Mouse (Mus musculus) liver, adult (tissue): ENCODE measurements around the gene Fzd10.

Experiments used
- GATA4 ChIP-seq: IDR thresholded peaks from 2 replicates; pipeline ENCODE4 v1.6.1; 2014; ENCODE audit warnings: mild to moderate bottlenecking, low read length; ENCODE audit not compliant: insufficient replicate concordance

Fzd10 gene

DNA sequence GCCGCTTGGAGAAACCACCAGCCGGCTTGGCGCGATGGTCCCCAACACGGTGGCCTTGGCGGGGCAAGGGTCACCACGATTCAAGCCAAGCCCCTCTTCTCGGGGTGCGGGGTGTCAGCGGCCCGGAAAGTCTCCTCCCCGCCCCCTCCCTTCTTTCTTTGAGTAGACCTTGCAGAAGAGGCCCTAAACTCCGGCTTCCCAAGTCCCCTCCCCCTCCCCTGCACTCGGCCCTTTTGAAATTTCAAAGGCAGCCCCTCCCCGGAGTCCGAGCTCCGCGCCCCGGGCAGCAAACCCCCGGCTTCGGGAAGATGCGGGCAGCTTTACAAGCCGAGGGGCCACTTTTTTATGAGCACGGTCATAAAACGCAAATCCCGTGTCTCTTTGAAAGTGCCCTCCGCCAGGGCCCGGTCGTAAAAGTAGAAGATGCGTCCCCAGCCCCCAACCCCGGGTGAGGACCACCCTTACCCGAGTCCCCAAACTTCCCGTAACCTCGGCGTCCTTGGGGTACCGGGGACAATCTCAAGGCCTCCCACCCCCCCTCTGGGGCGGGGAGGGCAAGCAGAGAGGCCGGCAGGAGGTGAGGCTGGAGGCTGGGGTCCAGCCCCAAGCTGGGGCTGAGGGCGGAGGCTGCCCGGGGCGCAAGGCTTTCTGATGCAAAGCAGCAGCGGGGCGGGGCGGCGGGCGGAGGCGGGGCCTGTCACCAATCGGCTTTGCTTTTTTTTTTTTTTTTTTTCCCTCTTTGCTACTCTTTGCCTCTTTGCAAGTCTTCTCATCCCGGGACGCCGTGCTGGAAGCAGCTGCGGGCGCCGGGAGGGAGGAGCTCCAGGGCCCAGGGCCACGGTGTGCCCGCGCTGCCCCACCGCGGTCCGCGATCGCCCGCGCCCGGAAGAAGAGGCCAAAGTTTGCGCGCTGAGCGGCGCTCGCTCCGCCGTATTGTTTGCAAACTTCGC lies at the start of gene Fzd10:
Fzd10 (plus strand) TSS at position 773 of the 950 bp plus-strand sequence.
- no peak for TF ChIP-seq GATA4

GRCm38 (mm10) chr5:128551448-128551847 lies 49.2 kb upstream of the Fzd10 start:
- no peak for TF ChIP-seq GATA4

- TF ChIP-seq GATA4: no peak
Observed at GRCm38 (mm10) chr5:128552136-128552890, 48.3 kb upstream of the Fzd10 start.

GRCm38 (mm10) chr5:128558126-128558525 lies 42.5 kb upstream of the Fzd10 start:
- no peak for TF ChIP-seq GATA4

- TF ChIP-seq GATA4: no peak
Observed at GRCm38 (mm10) chr5:128567313-128567712, 33.3 kb upstream of the Fzd10 start.

DNA sequence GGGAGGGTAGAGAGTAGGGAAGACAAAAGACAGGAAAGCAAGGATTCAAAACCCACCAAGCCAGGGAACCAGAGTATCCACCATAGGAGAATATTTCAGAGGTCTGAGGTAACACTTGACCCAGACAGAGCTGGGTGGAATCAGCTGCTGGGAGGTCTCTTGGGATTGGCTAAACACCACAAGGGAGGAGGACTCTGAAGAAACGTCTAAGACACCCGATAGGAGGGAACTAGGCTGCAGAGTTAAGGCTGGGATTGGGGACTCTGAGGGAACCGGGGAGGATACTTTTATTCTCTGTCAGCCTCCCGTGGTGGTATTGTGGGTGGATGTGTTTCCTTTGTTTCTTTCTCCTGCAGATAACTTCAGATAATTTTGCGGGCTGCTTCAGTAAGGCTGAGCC lies 31.7 kb upstream of the Fzd10 start:
- TF ChIP-seq GATA4: no peak

DNA sequence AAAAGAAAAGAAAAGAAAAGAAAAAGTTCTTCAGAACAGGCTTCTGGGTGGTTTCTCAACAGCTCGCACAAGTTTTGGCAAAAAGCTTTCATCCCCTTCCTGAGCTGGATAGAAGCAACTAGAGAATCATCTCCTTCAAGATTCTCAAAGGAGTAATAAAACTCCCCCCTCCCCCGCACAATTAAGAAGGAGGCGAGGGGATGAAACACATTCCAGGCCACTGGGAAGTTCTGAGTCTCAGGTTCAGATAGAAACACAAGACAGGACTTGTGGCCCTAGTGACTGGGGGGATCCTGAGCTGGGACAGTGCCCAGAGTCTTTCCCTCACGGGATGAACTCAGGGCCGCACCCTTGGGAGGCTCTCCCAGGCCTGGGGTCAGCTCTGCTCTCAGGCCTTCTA lies 30.6 kb upstream of the Fzd10 start:
- no peak for TF ChIP-seq GATA4

GRCm38 (mm10) chr5:128570848-128571247 lies 29.8 kb upstream of the Fzd10 start:
- TF ChIP-seq GATA4: no peak

GRCm38 (mm10) chr5:128571706-128572105 lies 28.9 kb upstream of the Fzd10 start:
- no peak for TF ChIP-seq GATA4

DNA sequence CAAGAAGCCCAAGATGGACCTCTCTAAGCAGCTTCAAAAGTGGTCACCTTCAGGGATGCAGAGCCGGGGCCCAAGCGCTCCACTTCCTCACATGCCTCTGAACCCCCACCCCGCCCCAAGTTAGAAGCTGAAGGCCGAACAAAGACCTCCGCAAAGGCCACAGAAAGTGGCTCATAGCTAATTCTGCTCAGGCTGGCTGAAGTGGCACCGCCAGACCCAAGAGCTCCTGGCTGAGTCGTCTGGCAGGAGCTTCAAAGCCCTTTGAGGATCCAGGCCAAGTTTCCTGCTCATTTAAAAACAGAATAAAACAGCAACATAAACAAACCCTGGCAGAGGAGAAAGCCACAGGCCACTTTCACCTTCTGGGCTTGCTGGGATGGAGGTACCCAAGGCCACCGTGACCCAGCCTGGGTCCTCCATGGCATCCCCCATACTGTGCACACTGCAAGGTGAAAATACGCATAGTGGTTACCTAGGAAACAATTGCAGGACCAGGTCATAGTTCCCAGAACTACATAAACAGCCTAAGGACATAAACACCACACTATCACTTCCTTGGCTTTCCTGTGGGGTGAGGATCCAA lies 24.6 kb upstream of the Fzd10 start:
- TF ChIP-seq GATA4: no peak

GRCm38 (mm10) chr5:128579047-128579650 lies 21.5 kb upstream of the Fzd10 start:
- TF ChIP-seq GATA4: no peak

GRCm38 (mm10) chr5:128580931-128581330 lies 19.7 kb upstream of the Fzd10 start:
- TF ChIP-seq GATA4: no peak

- TF ChIP-seq GATA4: no peak
Observed at GRCm38 (mm10) chr5:128581516-128581921, 19.1 kb upstream of the Fzd10 start.

DNA sequence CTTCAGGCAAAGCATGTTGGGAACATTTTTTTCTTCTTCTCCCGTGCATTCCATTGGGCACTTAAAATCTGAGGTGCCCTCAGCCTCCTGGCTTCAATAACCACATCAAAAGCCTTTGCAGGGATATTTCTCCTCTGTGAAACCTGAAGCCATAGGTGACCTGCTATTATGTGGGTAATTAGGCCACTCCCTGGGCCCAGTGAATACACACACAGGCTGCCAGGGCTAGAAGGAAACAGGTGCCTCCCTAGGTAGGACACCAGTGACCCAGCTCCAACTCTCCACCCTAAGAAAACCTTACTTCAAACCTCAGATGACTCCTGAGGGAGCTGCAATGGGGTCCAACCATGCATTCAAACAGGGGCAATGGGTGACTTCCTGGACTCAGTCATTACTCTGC lies 11.4 kb upstream of the Fzd10 start:
- TF ChIP-seq GATA4: no peak

DNA sequence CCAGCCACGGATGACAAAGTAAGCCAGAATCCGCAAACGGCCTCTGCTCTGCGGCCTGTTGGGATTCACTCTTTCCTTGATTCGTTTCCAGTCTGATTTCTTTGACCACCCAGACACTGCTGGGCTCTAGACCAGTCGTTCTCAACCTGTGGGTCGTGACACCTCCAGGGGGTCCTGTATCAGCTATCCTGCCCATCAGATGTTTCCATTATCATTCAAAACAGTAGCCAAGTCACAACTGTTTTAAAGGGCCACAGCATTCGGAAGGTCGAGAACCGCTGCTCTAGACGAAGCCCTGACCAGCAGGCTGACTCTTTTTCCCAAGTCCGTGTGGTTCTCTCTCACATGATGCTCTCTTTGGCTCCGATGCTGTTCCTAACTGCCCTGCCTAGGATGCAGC lies 7.2 kb upstream of the Fzd10 start:
- no peak for TF ChIP-seq GATA4
